Mouse (Mus musculus) thymus, adult 2 months (tissue): ENCODE results near the gene Mnat1.

Experiments used
- CTCF ChIP-seq: fragments of 200-500 bp; IDR thresholded peaks from 2 replicates; pipeline ENCODE4 v1.5.1; 2012; ENCODE audit warnings: mild to moderate bottlenecking, control low read depth, low read length, moderate library complexity, borderline replicate concordance; ENCODE audit not compliant: control insufficient read depth, poor library complexity, insufficient read depth; ENCODE audit errors: extremely low read depth
- POLR2A ChIP-seq: fragments of 200-500 bp; IDR thresholded peaks from 2 replicates; pipeline ENCODE4 v1.6.1; 2012; ENCODE audit warnings: mild to moderate bottlenecking, low read length, control low read depth, moderate library complexity; ENCODE audit not compliant: control insufficient read depth, poor library complexity, insufficient read depth; ENCODE audit errors: extremely low read depth

DNA sequence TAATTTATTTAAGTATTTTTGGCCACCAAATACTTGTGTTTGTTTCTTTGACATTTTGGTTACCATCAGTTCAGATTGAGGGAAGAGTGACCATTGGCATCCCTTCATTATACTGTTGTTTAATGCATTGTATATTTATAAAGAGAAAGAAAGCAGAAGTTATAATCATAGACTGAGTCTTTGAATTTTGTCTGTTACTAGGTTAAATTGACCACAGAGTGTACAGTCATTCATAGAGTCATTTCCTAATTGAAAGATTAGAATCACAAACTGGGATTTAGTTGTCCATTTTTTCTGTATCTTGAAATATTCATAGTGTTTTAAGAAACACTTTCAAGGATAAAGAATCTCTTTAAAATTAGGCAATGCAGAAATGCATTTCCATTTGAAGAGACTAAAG, 108.0 kb downstream of the Mnat1 start:
- no peak for TF ChIP-seq POLR2A
- no peak for TF ChIP-seq CTCF
